Mouse (Mus musculus): ENCODE measurements around the gene Cntn1.

DNA sequence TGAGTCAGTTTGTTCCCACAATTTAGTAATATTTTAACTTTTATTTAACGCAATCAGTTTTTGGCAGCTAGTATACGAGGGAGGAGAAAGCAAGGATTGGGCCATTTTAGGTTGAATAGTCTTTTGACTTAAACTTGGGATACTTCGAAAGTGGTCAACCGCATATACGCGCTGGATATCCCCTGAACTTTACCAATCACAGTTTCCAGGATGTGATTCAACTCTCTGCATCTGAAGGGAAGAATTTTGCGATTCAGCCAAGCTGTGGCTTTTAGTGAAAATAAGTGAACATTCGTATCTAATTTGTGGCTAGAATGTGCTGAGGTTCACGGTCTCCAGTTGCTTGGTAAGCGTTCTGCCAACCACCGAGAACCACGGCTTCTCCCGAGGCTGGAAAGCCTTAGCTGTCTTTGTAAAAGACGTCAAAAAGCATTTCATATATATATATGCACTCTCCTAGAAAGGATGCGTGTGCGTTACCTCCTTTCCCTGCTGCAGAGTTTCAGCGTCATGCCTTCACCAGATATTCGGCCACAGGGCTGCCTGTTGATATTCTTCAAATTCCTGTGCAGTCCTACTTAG, 217.9 kb downstream of the Cntn1 start:
- TF ChIP-seq CTCF (IDR thresholded peaks at IDR 0.05; ENCODE audit: extremely low read depth, insufficient read depth, low read length) (no peak), POLR2A (IDR thresholded peaks at IDR 0.05; ENCODE audit: extremely low read depth, insufficient read depth, low read length) (no peak)
